25 mouse cellular contexts compared by ENCODE assay signal in the genomic region with DNA sequence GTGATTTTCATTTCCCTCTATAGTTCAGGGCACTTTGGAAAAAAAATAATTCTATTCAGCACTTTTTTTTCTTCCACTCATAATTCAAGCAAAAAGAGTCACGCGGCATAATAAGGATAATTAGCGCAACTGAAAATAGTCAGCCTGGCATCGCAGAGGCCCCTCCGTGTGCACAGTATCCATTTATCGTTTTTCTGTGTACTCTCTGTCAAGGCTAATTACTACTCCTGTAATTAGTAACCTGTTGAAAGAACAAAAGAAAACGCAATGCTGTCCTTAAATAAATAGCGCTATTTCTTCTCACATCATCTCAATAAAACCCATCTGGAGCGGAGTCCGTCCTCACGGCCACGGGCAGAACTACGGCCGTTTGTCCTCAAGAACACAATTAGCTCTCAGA.
"Had no signal": no experiment of that assay in that cellular context is flagged by ENCODE, and none has a peak within 500 bp of the region (broad histone marks: within the 10 kb centered on the region; RNA-seq: fewer than 3 reads in every experiment).

No protein-coding gene starts in this region.

- H3K4me2 ChIP-seq: limb, embryonic 13.5 days; liver, embryonic 12.5 days; liver, embryonic 15.5 days; lung, embryonic 15.5 days; midbrain, embryonic 13.5 days had no signal

- H3K9me3 ChIP-seq: limb, embryonic 10.5 days; limb, embryonic 13.5 days; liver, embryonic 12.5 days; liver, embryonic 15.5 days; lung, embryonic 15.5 days; megakaryocyte, embryonic 14.5 days; midbrain, embryonic 10.5 days; midbrain, embryonic 13.5 days had no signal

- H3K4me1 ChIP-seq: liver, embryonic 15.5 days; lung, embryonic 15.5 days; midbrain, embryonic 13.5 days had no signal

- H3K36me3 ChIP-seq: limb, embryonic 10.5 days; limb, embryonic 13.5 days; liver, embryonic 12.5 days; liver, embryonic 15.5 days; lung, embryonic 15.5 days; midbrain, embryonic 10.5 days; midbrain, embryonic 13.5 days had no signal

- ATAC-seq: liver, embryonic 12.5 days; midbrain, embryonic 13.5 days; midbrain, embryonic 16.5 days had no signal

- DNase-seq: kidney, adult 2 months; kidney, postnatal 25 days; layer of hippocampus, adult 9-11 months; liver; lung, adult 18-20 months; lung, postnatal 10 days; lung, postnatal 36 days; right cerebral cortex, adult 18-20 months; right cerebral cortex, postnatal 14 days; right cerebral cortex, postnatal 4 days; thymus, adult 18-20 months; thymus, postnatal 36 days had no signal

- H3K4me3 ChIP-seq: layer of hippocampus, adult 2 months; limb, embryonic 10.5 days; limb, embryonic 13.5 days; liver, embryonic 12.5 days; liver, embryonic 15.5 days; lung, embryonic 15.5 days; megakaryocyte, embryonic 14.5 days; midbrain, embryonic 10.5 days; midbrain, embryonic 13.5 days; myocyte had no signal

- H3K27ac ChIP-seq: kidney, postnatal 0 days; layer of hippocampus, adult 2 months; limb, embryonic 10.5 days; limb, embryonic 13.5 days; liver, embryonic 12.5 days; liver, embryonic 15.5 days; lung, embryonic 15.5 days; midbrain, embryonic 10.5 days; midbrain, embryonic 13.5 days; stomach, postnatal 0 days had no signal

- H3K27me3 ChIP-seq: limb, embryonic 13.5 days; liver, embryonic 15.5 days; lung, embryonic 15.5 days; midbrain, embryonic 13.5 days had no signal

- H3K9ac ChIP-seq: limb, embryonic 13.5 days; liver, embryonic 12.5 days; liver, embryonic 15.5 days; lung, embryonic 15.5 days; midbrain, embryonic 13.5 days had no signal
